Mouse (Mus musculus): ENCODE measurements at regions not wholly inside any gene's neighbourhood (a gene's known extent, or its start where the extent isn't known, plus 50 kb on each side); places are given as distances from the start of the nearest gene placed in this dataset.

DNA sequence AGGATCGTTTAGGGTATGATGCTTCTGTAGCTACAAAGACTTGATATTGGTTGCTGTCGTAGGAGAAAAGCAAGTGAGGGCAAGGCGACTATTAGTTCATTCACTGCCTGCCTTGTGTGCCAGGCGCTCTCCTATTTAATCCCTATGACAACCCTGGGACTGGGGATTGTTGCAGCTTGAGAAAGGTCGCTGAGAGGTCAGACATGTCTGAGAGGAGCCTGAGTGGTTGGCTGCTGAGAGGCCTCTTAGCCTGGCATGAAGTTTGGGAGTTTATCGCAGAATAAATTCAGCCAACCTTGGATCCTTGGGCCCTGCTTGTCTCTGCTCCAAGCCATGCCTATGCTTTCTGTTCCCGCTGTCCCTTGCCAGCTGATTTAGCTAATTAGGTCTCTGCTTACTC, 65.9 kb upstream of the Gjb5 start:
- H3K9me3 ChIP-seq (replicated peaks; ENCODE audit: control insufficient read depth, insufficient read depth, low read length, poor library complexity, severe bottlenecking) = no peaks in the 10 kb centered on the region
- no peaks in the 10 kb centered on the region for H3K4me1 ChIP-seq (ENCODE audit: control insufficient read depth, insufficient read depth, low read length)
- H3K27ac ChIP-seq (ENCODE audit: insufficient read depth, low read length) = no peak overlapping the region
- TF ChIP-seq CTCF (IDR thresholded peaks at IDR 0.05; ENCODE audit: low read depth, low read length) (no peak), EP300 (IDR thresholded peaks at IDR 0.05; ENCODE audit: insufficient read depth, low read depth, low read length) (no peak), POLR2A (IDR thresholded peaks at IDR 0.05; ENCODE audit: insufficient read depth, low read length) (no peak)
- H3K36me3 ChIP-seq (ENCODE audit: control insufficient read depth, insufficient read depth, low read length, poor library complexity, severe bottlenecking) = no peaks in the 10 kb centered on the region
- no peak overlapping the region for H3K9ac ChIP-seq (ENCODE audit: low read depth, poor library complexity, severe bottlenecking)
- H3K4me3 ChIP-seq (ENCODE audit: low read depth, low read length) = no peak overlapping the region
- no peaks in the 10 kb centered on the region for H3K27me3 ChIP-seq (ENCODE audit: control insufficient read depth, insufficient read depth, low read length, poor library complexity, severe bottlenecking)

DNA sequence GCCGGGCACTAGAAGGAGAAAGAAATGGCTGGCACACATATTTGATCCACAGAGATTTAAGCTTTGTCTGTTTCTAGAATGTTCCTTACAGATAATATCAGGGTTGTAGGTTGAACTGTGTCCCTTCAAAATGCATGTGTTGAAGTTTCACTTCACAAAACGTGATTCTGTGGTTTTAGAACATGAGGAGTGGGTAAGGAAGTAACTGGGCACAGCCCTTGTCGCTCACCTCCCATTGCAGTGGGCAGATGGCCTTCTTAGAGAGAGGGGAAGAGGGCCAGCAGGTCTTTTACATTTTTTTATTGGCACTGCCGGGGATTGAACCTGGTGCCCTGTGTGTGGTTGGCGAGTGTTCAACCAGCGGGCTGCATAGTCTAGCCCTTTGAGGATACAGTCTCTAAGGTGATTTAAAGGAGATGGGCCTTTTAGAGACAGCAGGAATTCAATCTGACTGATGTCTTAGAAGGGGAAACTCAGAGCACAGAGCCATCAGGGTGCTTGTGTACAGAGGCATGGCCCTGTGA, 64.0 kb upstream of the Gjb5 start:
- no peak overlapping the region for H3K27ac ChIP-seq (ENCODE audit: insufficient read depth, low read length)
- H3K9me3 ChIP-seq (replicated peaks; ENCODE audit: control insufficient read depth, insufficient read depth, low read length, poor library complexity, severe bottlenecking) = no peaks in the 10 kb centered on the region
- no peaks in the 10 kb centered on the region for H3K36me3 ChIP-seq (ENCODE audit: control insufficient read depth, insufficient read depth, low read length, poor library complexity, severe bottlenecking)
- no peak for TF ChIP-seq EP300 (IDR thresholded peaks at IDR 0.05; ENCODE audit: insufficient read depth, low read depth, low read length)
- no peak for TF ChIP-seq POLR2A (IDR thresholded peaks at IDR 0.05; ENCODE audit: insufficient read depth, low read length)
- TF ChIP-seq CTCF (IDR thresholded peaks at IDR 0.05; ENCODE audit: low read depth, low read length) = no peak
- no peaks in the 10 kb centered on the region for H3K4me1 ChIP-seq (ENCODE audit: control insufficient read depth, insufficient read depth, low read length)
- no peaks in the 10 kb centered on the region for H3K27me3 ChIP-seq (ENCODE audit: control insufficient read depth, insufficient read depth, low read length, poor library complexity, severe bottlenecking)
- no peak overlapping the region for H3K4me3 ChIP-seq (ENCODE audit: low read depth, low read length)
- no peak overlapping the region for H3K9ac ChIP-seq (ENCODE audit: low read depth, poor library complexity, severe bottlenecking)

DNA sequence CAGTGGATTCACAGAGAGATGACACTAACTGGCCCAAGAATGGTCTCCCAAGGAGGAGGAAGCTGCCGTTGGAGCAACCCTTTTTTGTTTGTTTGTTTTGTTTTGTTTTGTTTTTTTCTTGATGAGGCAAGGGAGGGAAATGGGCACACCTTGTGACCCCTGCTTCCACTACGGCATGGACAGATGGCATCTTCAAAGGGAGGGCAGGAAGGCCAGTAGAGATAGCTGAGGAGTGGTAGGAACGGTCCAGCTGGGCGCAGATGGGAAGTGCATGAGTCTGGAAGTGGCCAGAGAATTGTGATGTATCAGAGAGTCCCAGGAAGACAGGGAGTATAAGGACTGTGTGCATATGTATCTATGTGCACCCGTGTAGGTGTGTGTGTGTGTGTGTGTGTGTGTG, 63.1 kb upstream of the Gjb5 start:
- no peaks in the 10 kb centered on the region for H3K4me1 ChIP-seq (ENCODE audit: control insufficient read depth, insufficient read depth, low read length)
- H3K36me3 ChIP-seq (ENCODE audit: control insufficient read depth, insufficient read depth, low read length, poor library complexity, severe bottlenecking) = no peaks in the 10 kb centered on the region
- H3K9ac ChIP-seq (ENCODE audit: low read depth, poor library complexity, severe bottlenecking) = no peak overlapping the region
- no peak overlapping the region for H3K27ac ChIP-seq (ENCODE audit: insufficient read depth, low read length)
- no peak overlapping the region for H3K4me3 ChIP-seq (ENCODE audit: low read depth, low read length)
- no peaks in the 10 kb centered on the region for H3K27me3 ChIP-seq (ENCODE audit: control insufficient read depth, insufficient read depth, low read length, poor library complexity, severe bottlenecking)
- H3K9me3 ChIP-seq (replicated peaks; ENCODE audit: control insufficient read depth, insufficient read depth, low read length, poor library complexity, severe bottlenecking) = no peaks in the 10 kb centered on the region
- TF ChIP-seq EP300 (IDR thresholded peaks at IDR 0.05; ENCODE audit: insufficient read depth, low read depth, low read length) = no peak
- no peak for TF ChIP-seq CTCF (IDR thresholded peaks at IDR 0.05; ENCODE audit: low read depth, low read length)
- no peak for TF ChIP-seq POLR2A (IDR thresholded peaks at IDR 0.05; ENCODE audit: insufficient read depth, low read length)

DNA sequence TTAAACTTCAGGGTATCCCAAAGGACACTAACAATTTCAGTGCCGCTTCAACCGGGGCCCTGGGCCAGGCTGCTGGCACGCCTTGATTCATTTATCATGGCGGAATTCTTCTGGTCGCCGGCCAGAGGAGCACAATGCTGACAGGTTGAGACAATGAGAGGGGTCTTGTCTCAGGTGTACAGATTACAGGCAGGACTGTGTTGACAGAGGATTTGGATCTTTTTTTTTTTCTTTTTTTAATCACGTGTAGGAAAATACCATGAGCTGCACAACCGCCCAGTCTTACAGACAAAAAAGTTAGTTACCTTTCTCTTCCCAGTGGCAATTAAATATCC, 61.8 kb upstream of the Gjb5 start:
- Histone ChIP-seq H3K27me3 (ENCODE audit: control insufficient read depth, insufficient read depth, low read length, poor library complexity, severe bottlenecking) (no peaks in the 10 kb centered on the region), H3K4me1 (ENCODE audit: control insufficient read depth, insufficient read depth, low read length) (no peaks in the 10 kb centered on the region), H3K27ac (ENCODE audit: insufficient read depth, low read length) (no peak overlapping the region), H3K36me3 (ENCODE audit: control insufficient read depth, insufficient read depth, low read length, poor library complexity, severe bottlenecking) (no peaks in the 10 kb centered on the region), H3K9me3 (replicated peaks; ENCODE audit: control insufficient read depth, insufficient read depth, low read length, poor library complexity, severe bottlenecking) (no peaks in the 10 kb centered on the region), H3K4me3 (ENCODE audit: low read depth, low read length) (no peak overlapping the region), H3K9ac (ENCODE audit: low read depth, poor library complexity, severe bottlenecking) (0 out of 2 replicates have a peak overlapping the region, but pooled peaks have one; percentile 5)
- no peak for TF ChIP-seq EP300 (IDR thresholded peaks at IDR 0.05; ENCODE audit: insufficient read depth, low read depth, low read length)

DNA sequence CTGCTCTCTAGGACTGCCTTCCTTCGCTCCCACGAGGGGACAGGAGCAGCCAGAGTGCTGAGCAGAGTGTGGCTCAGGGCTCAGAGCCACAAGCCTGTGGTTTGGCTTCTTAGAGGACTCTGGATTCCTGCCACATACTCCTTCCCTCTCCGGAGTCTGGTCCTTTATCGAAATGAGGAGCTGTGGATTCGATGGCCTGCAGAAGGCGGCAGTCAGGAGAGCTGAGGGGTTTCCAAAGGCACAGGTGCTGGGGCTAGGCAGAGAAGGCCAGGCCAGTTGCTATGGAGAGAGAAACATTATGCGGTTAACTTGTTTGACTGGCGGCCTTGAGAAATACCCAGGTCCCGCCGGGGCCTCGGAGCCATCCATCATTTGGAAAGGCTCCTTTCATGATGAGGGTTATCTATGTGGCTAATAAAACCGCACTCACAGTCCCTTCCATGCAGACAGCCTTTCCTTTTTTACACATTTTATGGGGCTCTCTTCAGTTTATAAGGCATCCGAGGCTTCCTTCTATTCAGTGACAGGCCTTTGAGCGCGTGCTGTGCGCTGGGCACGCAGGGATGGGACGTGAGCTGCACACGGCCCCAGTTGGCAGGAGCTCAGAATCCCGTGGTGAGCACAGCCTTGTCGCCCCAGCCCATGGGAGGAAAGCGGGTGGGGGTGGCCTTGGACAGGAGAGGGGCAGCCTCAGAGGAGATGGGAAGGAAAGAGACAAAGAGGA, 61.2 kb upstream of the Gjb5 start:
- TF ChIP-seq CTCF (IDR thresholded peaks at IDR 0.05; ENCODE audit: low read depth, low read length) = no peak
- TF ChIP-seq POLR2A (IDR thresholded peaks at IDR 0.05; ENCODE audit: insufficient read depth, low read length) = no peak
- no peak for TF ChIP-seq EP300 (IDR thresholded peaks at IDR 0.05; ENCODE audit: insufficient read depth, low read depth, low read length)
- H3K36me3 ChIP-seq (ENCODE audit: control insufficient read depth, insufficient read depth, low read length, poor library complexity, severe bottlenecking) = no peaks in the 10 kb centered on the region
- H3K4me3 ChIP-seq (ENCODE audit: low read depth, low read length) = 0 out of 2 replicates have a peak overlapping the region, but pooled peaks have one; percentile 9
- no peaks in the 10 kb centered on the region for H3K4me1 ChIP-seq (ENCODE audit: control insufficient read depth, insufficient read depth, low read length)
- 0 out of 2 replicates have a peak overlapping the region, but pooled peaks have one; percentile 5 for H3K9ac ChIP-seq (ENCODE audit: low read depth, poor library complexity, severe bottlenecking)
- H3K27me3 ChIP-seq (ENCODE audit: control insufficient read depth, insufficient read depth, low read length, poor library complexity, severe bottlenecking) = no peaks in the 10 kb centered on the region
- no peaks in the 10 kb centered on the region for H3K9me3 ChIP-seq (replicated peaks; ENCODE audit: control insufficient read depth, insufficient read depth, low read length, poor library complexity, severe bottlenecking)
- no peak overlapping the region for H3K27ac ChIP-seq (ENCODE audit: insufficient read depth, low read length)

DNA sequence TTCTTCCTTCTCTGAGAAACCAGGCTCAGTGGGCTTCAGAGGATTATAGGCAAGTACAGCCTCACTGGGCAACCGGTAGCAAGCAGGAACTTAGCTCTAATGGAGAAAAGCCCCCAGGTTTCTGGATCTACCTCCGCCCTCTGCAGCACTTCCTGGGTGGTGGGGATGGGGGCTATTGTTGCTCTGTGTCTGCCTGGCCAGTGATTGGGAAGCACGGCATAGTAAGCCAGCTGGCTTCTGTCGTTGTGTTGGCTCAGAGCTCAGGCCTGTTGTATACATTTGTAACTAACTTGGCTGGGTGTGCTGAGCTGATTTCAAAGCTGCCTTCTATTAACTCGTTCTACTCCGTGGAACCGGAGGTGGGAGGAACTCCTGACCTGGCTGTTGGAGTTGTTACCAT, 58.9 kb upstream of the Gjb5 start:
- TF ChIP-seq CTCF (IDR thresholded peaks at IDR 0.05; ENCODE audit: low read depth, low read length) = no peak
- no peak for TF ChIP-seq EP300 (IDR thresholded peaks at IDR 0.05; ENCODE audit: insufficient read depth, low read depth, low read length)
- no peak for TF ChIP-seq POLR2A (IDR thresholded peaks at IDR 0.05; ENCODE audit: insufficient read depth, low read length)
- Histone ChIP-seq H3K4me1 (ENCODE audit: control insufficient read depth, insufficient read depth, low read length) (no peaks in the 10 kb centered on the region), H3K4me3 (ENCODE audit: low read depth, low read length) (no peak overlapping the region), H3K27ac (ENCODE audit: insufficient read depth, low read length) (no peak overlapping the region), H3K9me3 (replicated peaks; ENCODE audit: control insufficient read depth, insufficient read depth, low read length, poor library complexity, severe bottlenecking) (no peaks in the 10 kb centered on the region), H3K27me3 (ENCODE audit: control insufficient read depth, insufficient read depth, low read length, poor library complexity, severe bottlenecking) (no peaks in the 10 kb centered on the region), H3K36me3 (ENCODE audit: control insufficient read depth, insufficient read depth, low read length, poor library complexity, severe bottlenecking) (no peaks in the 10 kb centered on the region), H3K9ac (ENCODE audit: low read depth, poor library complexity, severe bottlenecking) (no peak overlapping the region)
